ENCODE assay signal across 10 mouse cellular contexts in genomic region chr10:20314797-20315196, GRCm38 (mm10). TPM values are rescaled to one million over a fixed set of nuclear protein-coding genes. Genes with fewer than 3 reads are reported as not detected.
DNase-seq lines count a peak whose midpoint lies in the region; ATAC-seq and TF ChIP-seq lines count a peak whose summit lies in the region.
"Had no signal": no experiment of that assay in that cellular context is flagged by ENCODE, and none has a peak within 500 bp of the region (broad histone marks: within the 10 kb centered on the region; RNA-seq: fewer than 3 reads in every experiment).

No protein-coding gene starts in this region.

- 0 out of 2 replicates have a peak overlapping the region, but pooled peaks have one; percentile 78 for H3K4me2 ChIP-seq in heart, embryonic 13.5 days
- no peak overlapping the region for H3K4me2 ChIP-seq in neural tube, embryonic 15.5 days

- no peak overlapping the region for H3K4me3 ChIP-seq in heart, embryonic 13.5 days
- no peak overlapping the region for H3K4me3 ChIP-seq in heart, embryonic 10.5 days
- peak overlapping the region; percentile 94 for H3K4me3 ChIP-seq in E14TG2a.4 (replicated peaks; ENCODE audit: low read length)
- no peak overlapping the region for H3K4me3 ChIP-seq in liver, adult 2 months (ENCODE audit: insufficient read depth, low read depth, low read length)
- H3K4me3 ChIP-seq in neural tube, embryonic 15.5 days (replicated peaks): no peak overlapping the region

- no peaks in the 10 kb centered on the region for H3K27me3 ChIP-seq in heart, embryonic 13.5 days (replicated peaks)
- no peaks in the 10 kb centered on the region for H3K27me3 ChIP-seq in heart, embryonic 10.5 days (ENCODE audit: insufficient read depth, poor library complexity, severe bottlenecking)
- H3K27me3 ChIP-seq in E14TG2a.4 (ENCODE audit: insufficient read depth, low read length): no peaks in the 10 kb centered on the region
- no peaks in the 10 kb centered on the region for H3K27me3 ChIP-seq in liver, adult 2 months (ENCODE audit: control insufficient read depth, insufficient read depth, low read length)
- H3K27me3 ChIP-seq in neural tube, embryonic 15.5 days (replicated peaks): no peaks in the 10 kb centered on the region
- H3K27me3 ChIP-seq: heart, embryonic 15.5 days had no signal

- intact Hi-C loops in left cerebral cortex, postnatal 14 days (cut with DNase I): no loop called here

- peaks cover 36% of the 10 kb centered on the region for H3K36me3 ChIP-seq in heart, embryonic 13.5 days
- H3K36me3 ChIP-seq in heart, embryonic 10.5 days: peaks cover 22% of the 10 kb centered on the region
- H3K36me3 ChIP-seq in E14TG2a.4 (ENCODE audit: insufficient read depth, low read length): peaks cover 35% of the 10 kb centered on the region
- H3K36me3 ChIP-seq in liver, adult 2 months (ENCODE audit: control insufficient read depth, insufficient read depth, low read length): peaks cover 15% of the 10 kb centered on the region
- peaks cover 9% of the 10 kb centered on the region for H3K36me3 ChIP-seq in neural tube, embryonic 15.5 days

- H3K27ac ChIP-seq in heart, embryonic 13.5 days (replicated peaks): no peak overlapping the region
- no peak overlapping the region for H3K27ac ChIP-seq in heart, embryonic 10.5 days
- H3K27ac ChIP-seq in liver, adult 2 months (replicated peaks; ENCODE audit: insufficient read depth, low read depth, low read length): no peak overlapping the region
- no peak overlapping the region for H3K27ac ChIP-seq in neural tube, embryonic 15.5 days (replicated peaks)
- H3K27ac ChIP-seq: heart, embryonic 15.5 days had no signal

- H3K4me1 ChIP-seq in heart, embryonic 13.5 days: peaks cover 46% of the 10 kb centered on the region
- H3K4me1 ChIP-seq in heart, embryonic 10.5 days: peaks cover 19% of the 10 kb centered on the region
- peaks cover 57% of the 10 kb centered on the region for H3K4me1 ChIP-seq in E14TG2a.4 (replicated peaks; ENCODE audit: low read depth, low read length)
- H3K4me1 ChIP-seq in liver, adult 2 months (ENCODE audit: control insufficient read depth, insufficient read depth, low read length): peaks cover 10% of the 10 kb centered on the region
- H3K4me1 ChIP-seq in neural tube, embryonic 15.5 days: peaks cover 20% of the 10 kb centered on the region

- TF ChIP-seq POLR2A in liver, adult 2 months (IDR thresholded peaks at IDR 0.05; ENCODE audit: extremely low read depth, insufficient read depth, low read length): no peak

- no peak for ATAC-seq in heart, embryonic 13.5 days (ENCODE audit: extremely low read depth, insufficient number of reproducible peaks, low FRiP score, low TSS enrichment)
- ATAC-seq in neural tube, embryonic 15.5 days (ENCODE audit: low FRiP score): no peak

- no peaks in the 10 kb centered on the region for H3K9me3 ChIP-seq in heart, embryonic 13.5 days
- no peaks in the 10 kb centered on the region for H3K9me3 ChIP-seq in heart, embryonic 10.5 days
- no peaks in the 10 kb centered on the region for H3K9me3 ChIP-seq in E14TG2a.4 (ENCODE audit: low read length)
- no peaks in the 10 kb centered on the region for H3K9me3 ChIP-seq in neural tube, embryonic 15.5 days (replicated peaks)
- H3K9me3 ChIP-seq: heart, embryonic 15.5 days had no signal

- 57% methylated on average over 2 of the region's 2 CpGs for WGBS in heart, embryonic 13.5 days
- WGBS in heart, embryonic 10.5 days: 43% methylated on average over 2 of the region's 2 CpGs
- WGBS in liver, adult 2 months: 56% methylated on average over 2 of the region's 2 CpGs
- 51% methylated on average over 2 of the region's 2 CpGs for WGBS in neural tube, embryonic 15.5 days

- no peak for DNase-seq in heart, embryonic 10.5 days (ENCODE audit: low spot score)
- DNase-seq in 3T3-L1 (ENCODE audit: low read depth, low spot score): peak; percentile 43
- DNase-seq in liver, adult 2 months (ENCODE audit: extremely low read depth, low read depth, low spot score): no peak
- no peak for DNase-seq in adrenal gland, postnatal 25 days
- DNase-seq in left cerebral cortex, postnatal 14 days (ENCODE audit: low spot score in 2 of 2): no peak
- DNase-seq: thymus, adult 2 months had no signal

- peaks cover 15% of the 10 kb centered on the region for H3K79me2 ChIP-seq in liver, adult 2 months (ENCODE audit: control insufficient read depth, insufficient read depth, low read length)

- peak; percentile 31 for TF ChIP-seq CTCF in E14TG2a.4 (conservative IDR thresholded peaks at IDR 0.05; ENCODE audit: low read length)
- TF ChIP-seq CTCF in liver, adult 2 months (IDR thresholded peaks at IDR 0.05; ENCODE audit: low read depth, low read length): 0 out of 2 replicates have a peak, but pooled peaks have one; percentile 0

- H3K9ac ChIP-seq in heart, embryonic 13.5 days: no peak overlapping the region
- no peak overlapping the region for H3K9ac ChIP-seq in liver, adult 2 months (ENCODE audit: low read depth, low read length)
- H3K9ac ChIP-seq in neural tube, embryonic 15.5 days (replicated peaks): no peak overlapping the region
- H3K9ac ChIP-seq: heart, embryonic 15.5 days had no signal

RNA-seq across cellular contexts. Expression of gene Bclaf1, which starts 2.5 kb away (rescaled TPM):
- polyA plus RNA-seq in heart, embryonic 13.5 days (2015; fragmentation: Nextera tagmentation; extraction: Ambion mirVana): 71.9 and 76.9 TPM in 2 replicates
- 105 and 116 TPM in 2 replicates for polyA plus RNA-seq in heart, embryonic 10.5 days (2016; fragmentation: Nextera tagmentation; extraction: Ambion mirVana)
- 56.0 and 73.1 TPM in 2 replicates for total RNA-seq in liver, adult 2 months (2014; rRNA removed)
- 4.7 and 6.9 TPM in 2 replicates for polyA plus RNA-seq in liver, adult 2 months (2012; rRNA removed)
- 125 and 137 TPM in 2 replicates for total RNA-seq in adrenal gland, postnatal 25 days (2021)
- 96.8 and 101 TPM in 2 replicates for polyA plus RNA-seq in neural tube, embryonic 15.5 days (2015; fragmentation: Nextera tagmentation; extraction: Ambion mirVana)
- 100 to 1,000 TPM; 117 TPM for total RNA-seq in left cerebral cortex, postnatal 14 days (2021)

RNA-seq across cellular contexts. Expression of gene Mtfr2, which starts 32.8 kb away (rescaled TPM):
- 1.5 and 1.7 TPM in 2 replicates for polyA plus RNA-seq in heart, embryonic 13.5 days (2015; fragmentation: Nextera tagmentation; extraction: Ambion mirVana)
- 2.4 and 2.8 TPM in 2 replicates for polyA plus RNA-seq in heart, embryonic 10.5 days (2016; fragmentation: Nextera tagmentation; extraction: Ambion mirVana)
- total RNA-seq in liver, adult 2 months (2014; rRNA removed): 0.13 TPM in 1 of 2 replicates, not detected in the other
- polyA plus RNA-seq in liver, adult 2 months (2012; rRNA removed): 0.05 TPM in 1 of 2 replicates, not detected in the other
- 1.1 and 1.7 TPM in 2 replicates for total RNA-seq in adrenal gland, postnatal 25 days (2021)
- polyA plus RNA-seq in neural tube, embryonic 15.5 days (2015; fragmentation: Nextera tagmentation; extraction: Ambion mirVana): 0.31 and 0.73 TPM in 2 replicates
- total RNA-seq in left cerebral cortex, postnatal 14 days (2021): under 1 TPM; 0.36 to 0.55 TPM
